Mouse (Mus musculus) ES-E14 (cell line): ENCODE measurements around the gene Kdm6b.

ENCODE experiments used
- CHD2 ChIP-seq: IDR thresholded peaks from 2 replicates; pipeline ENCODE4 v1.6.1; 2014; ENCODE audit warnings: mild to moderate bottlenecking, low read depth, low read length, inconsistent platforms
- ZNF384 ChIP-seq: IDR thresholded peaks from 2 replicates; pipeline ENCODE4 v1.6.1; 2012; ENCODE audit warnings: low read depth, low read length, inconsistent platforms

DNA sequence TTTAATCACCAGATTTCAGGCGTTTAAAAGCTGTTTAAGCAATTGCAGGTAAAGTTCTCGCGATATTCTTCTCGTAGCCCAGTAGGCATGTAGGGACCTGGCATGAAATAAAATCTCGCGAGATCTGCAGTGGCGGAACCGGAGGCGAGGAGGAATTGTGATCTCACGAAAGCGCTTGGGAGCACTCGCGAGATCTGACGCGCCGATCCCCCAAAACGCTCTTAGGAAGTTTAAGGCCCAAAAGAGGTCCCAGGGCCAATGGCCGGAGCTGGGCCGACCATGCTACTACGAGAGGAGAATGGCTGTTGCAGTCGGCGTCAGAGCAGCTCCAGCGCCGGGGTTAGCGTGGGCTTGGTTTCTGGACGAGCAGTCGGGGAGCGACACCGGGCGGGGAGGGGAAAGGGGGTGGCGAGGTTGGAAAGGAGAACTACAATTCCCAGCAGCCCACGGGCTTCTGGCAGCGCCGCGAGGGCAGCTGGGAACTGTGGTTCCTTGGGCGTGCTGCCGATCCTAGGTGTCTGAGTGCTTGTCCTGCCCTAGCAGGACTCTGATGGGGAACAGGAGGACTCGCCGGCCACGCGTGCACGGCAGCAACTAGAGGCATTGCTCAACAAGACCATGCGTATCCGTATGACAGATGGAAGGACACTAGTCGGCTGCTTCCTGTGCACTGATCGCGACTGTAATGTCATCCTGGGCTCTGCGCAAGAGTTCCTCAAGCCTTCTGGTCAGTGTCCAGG lies 17.7 kb downstream of the Kdm6b start:
- TF ChIP-seq CHD2 (peak; percentile 99), ZNF384 (no peak)
